Mouse (Mus musculus): Measurements from ENCODE around the gene Slc7a7.

- TF ChIP-seq POLR2A (IDR thresholded peaks at IDR 0.05; ENCODE audit: low read depth, low read length): peak; percentile 53; the same call in 1 of the 2 replicates
- peak; percentile 64; the same call in 1 of the 2 replicates for TF ChIP-seq CTCF (IDR thresholded peaks at IDR 0.05; ENCODE audit: extremely low read depth, insufficient read length, insufficient replicate concordance, low read depth, low read length)
These were observed 9.1 kb downstream of the Slc7a7 start for GRCm38 (mm10) chr14:54408336-54409056.

Measured in small intestine, adult 2 months (tissue).